12 mouse cellular contexts compared by ENCODE assay signal in genomic region chr19:10403593-10404380, GRCm38 (mm10). TPM values are rescaled to one million over a fixed set of nuclear protein-coding genes. Genes with fewer than 3 reads are reported as not detected.
DNase-seq lines count a peak whose midpoint lies in the region; ATAC-seq lines count a peak whose summit lies in the region.
"Had no signal": no experiment of that assay in that cellular context is flagged by ENCODE, and none has a peak within 500 bp of the region (broad histone marks: within the 10 kb centered on the region; RNA-seq: fewer than 3 reads in every experiment).

No protein-coding gene starts in this region.

- no peak overlapping the region for H3K9ac ChIP-seq in forebrain, embryonic 12.5 days
- no peak overlapping the region for H3K9ac ChIP-seq in forebrain, embryonic 16.5 days (replicated peaks; ENCODE audit: low read depth, low read length)
- H3K9ac ChIP-seq in midbrain, embryonic 11.5 days (ENCODE audit: low read length): no peak overlapping the region
- H3K9ac ChIP-seq in midbrain, embryonic 14.5 days (replicated peaks; ENCODE audit: low read length): no peak overlapping the region

- H3K4me2 ChIP-seq in forebrain, embryonic 12.5 days: no peak overlapping the region
- H3K4me2 ChIP-seq in forebrain, embryonic 16.5 days (ENCODE audit: low read length): no peak overlapping the region
- H3K4me2 ChIP-seq in midbrain, embryonic 11.5 days: no peak overlapping the region
- H3K4me2 ChIP-seq in midbrain, embryonic 14.5 days (ENCODE audit: low read length): no peak overlapping the region
- H3K4me2 ChIP-seq: heart, embryonic 11.5 days had no signal

- H3K27ac ChIP-seq in forebrain, embryonic 12.5 days: no peak overlapping the region
- H3K27ac ChIP-seq in forebrain, embryonic 16.5 days (ENCODE audit: low read length): no peak overlapping the region
- no peak overlapping the region for H3K27ac ChIP-seq in midbrain, embryonic 11.5 days (ENCODE audit: low read depth, low read length)
- H3K27ac ChIP-seq in midbrain, embryonic 10.5 days (replicated peaks): no peak overlapping the region
- H3K27ac ChIP-seq in midbrain, embryonic 14.5 days (replicated peaks; ENCODE audit: low read depth, low read length): 0 out of 2 replicates have a peak overlapping the region, but pooled peaks have one; percentile 27
- H3K27ac ChIP-seq: embryonic facial prominence, embryonic 10.5 days had no signal

- no peaks in the 10 kb centered on the region for H3K9me3 ChIP-seq in forebrain, embryonic 12.5 days
- no peaks in the 10 kb centered on the region for H3K9me3 ChIP-seq in forebrain, embryonic 16.5 days (ENCODE audit: control insufficient read depth, low read length)
- H3K9me3 ChIP-seq in midbrain, embryonic 11.5 days (ENCODE audit: control insufficient read depth, low read length): no peaks in the 10 kb centered on the region
- H3K9me3 ChIP-seq in midbrain, embryonic 10.5 days (replicated peaks): no peaks in the 10 kb centered on the region
- H3K9me3 ChIP-seq in midbrain, embryonic 14.5 days (ENCODE audit: control insufficient read depth, low read length): no peaks in the 10 kb centered on the region
- H3K9me3 ChIP-seq: embryonic facial prominence, embryonic 10.5 days had no signal

- DNase-seq in midbrain, embryonic 11.5 days (ENCODE audit: low spot score, missing footprints): no peak
- no peak for DNase-seq in midbrain, embryonic 10.5 days (ENCODE audit: low spot score)
- no peak for DNase-seq in midbrain, embryonic 14.5 days
- DNase-seq in right cerebral cortex, adult 18-20 months: no peak
- DNase-seq in kidney, postnatal 14 days: no peak
- DNase-seq: cerebellum, adult 8-10 months; right cerebral cortex, postnatal 14 days had no signal

- peaks cover 32% of the 10 kb centered on the region for H3K4me1 ChIP-seq in forebrain, embryonic 12.5 days
- H3K4me1 ChIP-seq in forebrain, embryonic 16.5 days (replicated peaks; ENCODE audit: control insufficient read depth, insufficient read depth, low read length): peaks cover 21% of the 10 kb centered on the region
- H3K4me1 ChIP-seq in midbrain, embryonic 11.5 days (ENCODE audit: control insufficient read depth, insufficient read depth, low read length): 0 out of 2 replicates have a peak, but pooled peaks cover 2% of the 10 kb centered on the region
- H3K4me1 ChIP-seq in midbrain, embryonic 10.5 days: peaks cover 44% of the 10 kb centered on the region
- H3K4me1 ChIP-seq in midbrain, embryonic 14.5 days (ENCODE audit: control insufficient read depth, insufficient read depth, low read length): peaks cover 16% of the 10 kb centered on the region

- 0 out of 2 replicates have a peak, but pooled peaks have one; percentile 27 for ATAC-seq in forebrain, embryonic 12.5 days (ENCODE audit: low FRiP score)
- ATAC-seq in forebrain, embryonic 16.5 days: no peak
- ATAC-seq in midbrain, embryonic 11.5 days (ENCODE audit: low FRiP score): peak; percentile 41; the same call in 1 of the 2 replicates
- ATAC-seq in midbrain, embryonic 14.5 days (ENCODE audit: low FRiP score, low TSS enrichment): peak; percentile 51; the same call in 1 of the 2 replicates

- WGBS in forebrain, embryonic 12.5 days: 77% methylated on average over 10 of the region's 10 CpGs
- 74% methylated on average over 10 of the region's 10 CpGs for WGBS in forebrain, embryonic 16.5 days
- WGBS in midbrain, embryonic 11.5 days: 73% methylated on average over 10 of the region's 10 CpGs
- WGBS in midbrain, embryonic 10.5 days: 77% methylated on average over 10 of the region's 10 CpGs
- WGBS in midbrain, embryonic 14.5 days: 48% methylated on average over 10 of the region's 10 CpGs

- H3K36me3 ChIP-seq in forebrain, embryonic 12.5 days (replicated peaks): no peaks in the 10 kb centered on the region
- H3K36me3 ChIP-seq in forebrain, embryonic 16.5 days (ENCODE audit: control insufficient read depth, insufficient read depth): no peaks in the 10 kb centered on the region
- H3K36me3 ChIP-seq in midbrain, embryonic 11.5 days (ENCODE audit: control insufficient read depth, insufficient read depth, low read length): no peaks in the 10 kb centered on the region
- H3K36me3 ChIP-seq in midbrain, embryonic 10.5 days: no peaks in the 10 kb centered on the region
- no peaks in the 10 kb centered on the region for H3K36me3 ChIP-seq in midbrain, embryonic 14.5 days (ENCODE audit: control insufficient read depth, insufficient read depth, low read length)
- H3K36me3 ChIP-seq: embryonic facial prominence, embryonic 10.5 days had no signal

- H3K27me3 ChIP-seq in forebrain, embryonic 12.5 days: peaks cover 6% of the 10 kb centered on the region; the same call in 1 of the 2 replicates
- no peaks in the 10 kb centered on the region for H3K27me3 ChIP-seq in forebrain, embryonic 16.5 days (replicated peaks; ENCODE audit: control insufficient read depth, insufficient read depth, low read length)
- H3K27me3 ChIP-seq in midbrain, embryonic 11.5 days (ENCODE audit: control insufficient read depth, insufficient read depth, low read length): no peaks in the 10 kb centered on the region
- H3K27me3 ChIP-seq in midbrain, embryonic 10.5 days (ENCODE audit: low read depth, poor library complexity, severe bottlenecking): no peaks in the 10 kb centered on the region
- H3K27me3 ChIP-seq in midbrain, embryonic 14.5 days (ENCODE audit: control insufficient read depth, insufficient read depth, low read length): no peaks in the 10 kb centered on the region

- H3K4me3 ChIP-seq in forebrain, embryonic 12.5 days (replicated peaks): no peak overlapping the region
- H3K4me3 ChIP-seq in forebrain, embryonic 16.5 days (replicated peaks; ENCODE audit: low read length): no peak overlapping the region
- H3K4me3 ChIP-seq in midbrain, embryonic 11.5 days (ENCODE audit: low read depth, low read length): no peak overlapping the region
- no peak overlapping the region for H3K4me3 ChIP-seq in midbrain, embryonic 10.5 days
- no peak overlapping the region for H3K4me3 ChIP-seq in midbrain, embryonic 14.5 days (replicated peaks; ENCODE audit: low read depth, low read length)
- H3K4me3 ChIP-seq: embryonic facial prominence, embryonic 10.5 days; erythroblast, embryonic 14.5 days had no signal

RNA-seq across cellular contexts. Expression of gene Syt7, which starts 14.9 kb away (rescaled TPM):
- polyA plus RNA-seq in forebrain, embryonic 12.5 days (2016; fragmentation: Nextera tagmentation; extraction: Ambion mirVana): 2.7 and 5.5 TPM in 2 replicates
- polyA plus RNA-seq in forebrain, embryonic 16.5 days (2015; fragmentation: Nextera tagmentation; extraction: Ambion mirVana): 6.9 and 9.7 TPM in 2 replicates
- 3.0 and 3.9 TPM in 2 replicates for polyA plus RNA-seq in midbrain, embryonic 11.5 days (2014; fragmentation: Nextera tagmentation; extraction: Ambion mirVana)
- 1.6 and 2.2 TPM in 2 replicates for polyA plus RNA-seq in midbrain, embryonic 10.5 days (2016; fragmentation: Nextera tagmentation; extraction: Ambion mirVana)
- 10.1 and 15.4 TPM in 2 replicates for polyA plus RNA-seq in midbrain, embryonic 14.5 days (2014; fragmentation: Nextera tagmentation; extraction: Ambion mirVana)
- polyA plus RNA-seq: erythroblast, embryonic 14.5 days had no signal

RNA-seq across cellular contexts. Expression of gene Lrrc10b, which starts 53.5 kb away (rescaled TPM):
- polyA plus RNA-seq in forebrain, embryonic 12.5 days (2016; fragmentation: Nextera tagmentation; extraction: Ambion mirVana): 0.83 and 1.1 TPM in 2 replicates
- polyA plus RNA-seq in forebrain, embryonic 16.5 days (2015; fragmentation: Nextera tagmentation; extraction: Ambion mirVana): 0.52 and 0.99 TPM in 2 replicates
- 0.55 and 0.59 TPM in 2 replicates for polyA plus RNA-seq in midbrain, embryonic 11.5 days (2014; fragmentation: Nextera tagmentation; extraction: Ambion mirVana)
- 0.70 and 1.4 TPM in 2 replicates for polyA plus RNA-seq in midbrain, embryonic 10.5 days (2016; fragmentation: Nextera tagmentation; extraction: Ambion mirVana)
- 0.91 and 1.1 TPM in 2 replicates for polyA plus RNA-seq in midbrain, embryonic 14.5 days (2014; fragmentation: Nextera tagmentation; extraction: Ambion mirVana)
- polyA plus RNA-seq: erythroblast, embryonic 14.5 days had no signal
